Mouse (Mus musculus) naive thymus-derived CD4-positive, alpha-beta T cell, adult 5 months (primary cell): ENCODE measurements around the gene 1810030O07Rik. TPM values are rescaled to one million over a fixed set of nuclear protein-coding genes. Genes with fewer than 3 reads are reported as not detected.

Experiments
- polyA plus RNA-seq: library from polyadenylated mRNA; unstranded; fragments of 100-300 nt; shearing (Covaris generic); gene quantifications from one replicate; pipeline ENCODE4 v1.2.1, GENCODE M21; 2017

The 1810030O07Rik gene
- polyA plus RNA-seq, result 49.3 TPM

GRCm38 (mm10) chrX:12673054-12673775 lies at the start of gene 1810030O07Rik:
Gene 1810030O07Rik, minus strand, starts transcription at chrX:12673668.

Other genes with a start within 250 kb of the 1810030O07Rik start
- 117 TPM for gene Atp6ap2, start 85.9 kb downstream of the 1810030O07Rik start, polyA plus RNA-seq
- gene Med14, start 88.4 kb upstream of the 1810030O07Rik start, polyA plus RNA-seq, result 75.8 TPM